Mouse (Mus musculus): ENCODE measurements around the gene Acot8. TPM values are rescaled to one million over a fixed set of nuclear protein-coding genes. Genes with fewer than 3 reads are reported as not detected.

Gene Acot8
- total and polyA plus RNA-seq, 3 experiments: 11.9 to 26.8 (median 15.8) TPM

- Histone ChIP-seq H3K4me1 (ENCODE audit: control insufficient read depth in 1 of 2, insufficient read depth in 2 of 2) (peaks cover 12 to 44% of the 10 kb centered on the region in 2 experiments), H3K27ac (ENCODE audit: insufficient read depth, low read depth) (peak within 1 kb of the TSS; percentile 26; the same call in 1 of the 2 replicates), H3K4me2 (ENCODE audit: insufficient read depth, low read depth, poor library complexity, severe bottlenecking) (peak within 1 kb of the TSS; percentile 53), H3K36me3 (replicated peaks in 1 of 2; ENCODE audit: control insufficient read depth in 1 of 2, insufficient read depth in 1 of 2, low read length in 1 of 2) (peaks cover 15 to 31% of the 10 kb centered on the region in 2 experiments), H3K9me3 (replicated peaks; ENCODE audit: low read length) (no peaks in the 10 kb centered on the region), H3K9ac (ENCODE audit: insufficient read depth, low read depth) (peak within 1 kb of the TSS; percentile 74), H3K79me2 (replicated peaks; ENCODE audit: control insufficient read depth, extremely low read depth, insufficient read depth, poor library complexity, severe bottlenecking) (no peaks in the 10 kb centered on the region), H3K4me3 (replicated peaks in 1 of 3; ENCODE audit: low read depth in 2 of 3, low read length in 2 of 3, poor library complexity in 1 of 3) (peak within 1 kb of the TSS; percentile 58 to 70 (median 66)), H3K27me3 (replicated peaks) (peaks cover 1% of the 10 kb centered on the region)
- dilution Hi-C loops (cut with MboI; ENCODE audit: extremely low pct_ligation_motif_present, extremely low pct_unique_long_range_greater_than_20kb, low sequenced_read_pairs): no loop called here
- in situ Hi-C loops (cut with MboI; ENCODE audit: low pct_ligation_motif_present, low pct_unique_long_range_greater_than_20kb, low sequenced_read_pairs): loop anchor here (5.0 kb wide), 1 partner anchor 44 kb away; the partner anchor contains the start of gene Pcif1
- TF ChIP-seq CHD1 (IDR thresholded peaks at IDR 0.05; ENCODE audit: low read depth, low read length) (peak; percentile 84; the same call in 1 of the 2 replicates), ELF1 (IDR thresholded peaks at IDR 0.05; ENCODE audit: low read depth, low read length) (no peak), ZC3H11A (IDR thresholded peaks at IDR 0.05; ENCODE audit: low read depth, low read length) (no peak), RCOR1 (conservative IDR thresholded peaks at IDR 0.05; ENCODE audit: low read depth, low read length) (no peak), E2F4 (IDR thresholded peaks at IDR 0.05; ENCODE audit: insufficient replicate concordance, low read depth, low read length) (no peak), ZMIZ1 (IDR thresholded peaks at IDR 0.05; ENCODE audit: low read depth, low read length) (no peak), GABPA (IDR thresholded peaks at IDR 0.05; ENCODE audit: insufficient replicate concordance, low read depth, low read length) (no peak), UBTF (IDR thresholded peaks at IDR 0.05; ENCODE audit: low read depth, low read length) (peak; percentile 60; the same call in 1 of the 2 replicates), HCFC1 (IDR thresholded peaks at IDR 0.05; ENCODE audit: low read depth, low read length) (0 out of 2 replicates have a peak, but pooled peaks have one; percentile 31), NRF1 (IDR thresholded peaks at IDR 0.05; ENCODE audit: low read depth, low read length) (no peak), RAD21 (IDR thresholded peaks at IDR 0.05; ENCODE audit: low read depth, low read length) (peak; percentile 32), MXI1 (IDR thresholded peaks at IDR 0.05; ENCODE audit: low read depth, low read length) (peak; percentile 73; the same call in 1 of the 2 replicates), SIN3A (IDR thresholded peaks at IDR 0.05; ENCODE audit: low read length) (peak; percentile 34; the same call in 1 of the 2 replicates), PAX5 (IDR thresholded peaks at IDR 0.05; ENCODE audit: low read length) (no peak), MYC (IDR thresholded peaks at IDR 0.05; ENCODE audit: low read depth, low read length) (0 out of 2 replicates have a peak, but pooled peaks have one; percentile 31), KAT2A (IDR thresholded peaks at IDR 0.05; ENCODE audit: insufficient replicate concordance, low read length) (no peak), MAX (IDR thresholded peaks at IDR 0.05; ENCODE audit: low read length) (no peak), IRF4 (IDR thresholded peaks at IDR 0.05; ENCODE audit: low read depth, low read length) (peak; percentile 21; the same call in 1 of the 2 replicates), USF1 (IDR thresholded peaks at IDR 0.05; ENCODE audit: low read depth, low read length) (no peak), ZNF384 (IDR thresholded peaks at IDR 0.05; ENCODE audit: low read depth, low read length) (no peak), MAZ (IDR thresholded peaks at IDR 0.05; ENCODE audit: low read depth, low read length) (0 out of 2 replicates have a peak, but pooled peaks have one; percentile 14), TBP (conservative IDR thresholded peaks at IDR 0.05; ENCODE audit: low read depth, low read length) (0 out of 2 replicates have a peak, but pooled peaks have one; percentile 32), ZKSCAN1 (IDR thresholded peaks at IDR 0.05; ENCODE audit: borderline replicate concordance, low read depth, low read length) (no peak), CHD2 (IDR thresholded peaks at IDR 0.05; ENCODE audit: low read length) (no peak), TCF12 (IDR thresholded peaks at IDR 0.05; ENCODE audit: low read depth, low read length) (no peak), EP300 (IDR thresholded peaks at IDR 0.05; ENCODE audit: low read length) (no peak), JUND (conservative IDR thresholded peaks at IDR 0.05; ENCODE audit: low read depth, low read length) (no peak), CTCF (conservative IDR thresholded peaks at IDR 0.05 in 1 of 2, IDR thresholded peaks at IDR 0.05 in 1 of 2; ENCODE audit: low read depth in 2 of 2, low read length in 2 of 2) (peak in 1 of 2 experiments; percentile 73; a peak in 2 of 4 replicates), POLR2AphosphoS2 (IDR thresholded peaks at IDR 0.05; ENCODE audit: low read depth, low read length) (no peak), MEF2A (IDR thresholded peaks at IDR 0.05; ENCODE audit: borderline replicate concordance, low read depth, low read length) (no peak), POLR2A (IDR thresholded peaks at IDR 0.05; ENCODE audit: low read depth, low read length) (peak; percentile 54), SMC3 (IDR thresholded peaks at IDR 0.05; ENCODE audit: low read depth, low read length) (peak; percentile 39), ETS1 (conservative IDR thresholded peaks at IDR 0.05; ENCODE audit: low read depth, low read length) (no peak), BHLHE40 (IDR thresholded peaks at IDR 0.05; ENCODE audit: low read depth, low read length) (peak; percentile 80), NELFE (IDR thresholded peaks at IDR 0.05; ENCODE audit: low read depth, low read length) (peak; percentile 30; the same call in 1 of the 2 replicates), JUN (IDR thresholded peaks at IDR 0.05; ENCODE audit: insufficient read depth, low read depth, low read length) (no peak), MAFK (IDR thresholded peaks at IDR 0.05; ENCODE audit: insufficient replicate concordance, low read length) (no peak), USF2 (conservative IDR thresholded peaks at IDR 0.05; ENCODE audit: low read depth, low read length) (no peak)
- DNase-seq (ENCODE audit: extremely low read depth): peak; percentile 59
These were observed 28.1 kb upstream of the Acot8 start, which contains the start of gene Ctsa for GRCm38 (mm10) chr2:164832748-164833301. TSS of gene Ctsa (plus strand) at chr2:164832873.

Data from CH12.LX (cell line).